Mouse (Mus musculus) induced T-regulatory cell, adult 2 months (primary cell): ENCODE measurements around the gene Sdc4.
A peak's percentile ranks its signal among the peaks of the same experiment; 100 is the strongest.

Experiments used
- DNase-seq: peaks from one replicate; pipeline ENCODE4 v3.0.0-alpha.2; 2012; ENCODE audit warnings: low read depth

Gene Sdc4

GRCm38 (mm10) chr2:164431676-164432465 is 11.8 kb downstream of the Sdc4 start:
- no peak for DNase-seq

GRCm38 (mm10) chr2:164430697-164431096 is 13.0 kb downstream of the Sdc4 start:
- DNase-seq, result no peak

GRCm38 (mm10) chr2:164429881-164430615 is 13.6 kb downstream of the Sdc4 start:
- DNase-seq, result no peak

GRCm38 (mm10) chr2:164428451-164428850 is 15.2 kb downstream of the Sdc4 start:
- no peak for DNase-seq

- DNase-seq, result no peak
Observed at GRCm38 (mm10) chr2:164426952-164427351, 16.7 kb downstream of the Sdc4 start.

GRCm38 (mm10) chr2:164426121-164426520 is 17.6 kb downstream of the Sdc4 start:
- no peak for DNase-seq

GRCm38 (mm10) chr2:164425401-164425800 is 18.3 kb downstream of the Sdc4 start:
- no peak for DNase-seq

GRCm38 (mm10) chr2:164424406-164424805 is 19.3 kb downstream of the Sdc4 start:
- no peak for DNase-seq

- DNase-seq, result no peak
Observed at GRCm38 (mm10) chr2:164423464-164423863, 20.2 kb downstream of the Sdc4 start.

- no peak for DNase-seq
Observed at GRCm38 (mm10) chr2:164422675-164423393, 20.9 kb downstream of the Sdc4 start.

GRCm38 (mm10) chr2:164421979-164422378 is 21.7 kb downstream of the Sdc4 start:
- no peak for DNase-seq

- no peak for DNase-seq
Observed at GRCm38 (mm10) chr2:164421306-164421705, 22.4 kb downstream of the Sdc4 start.

GRCm38 (mm10) chr2:164419489-164419888 is 24.2 kb downstream of the Sdc4 start:
- no peak for DNase-seq

GRCm38 (mm10) chr2:164418308-164418875 is 25.3 kb downstream of the Sdc4 start:
- no peak for DNase-seq

GRCm38 (mm10) chr2:164417198-164417597 is 26.5 kb downstream of the Sdc4 start:
- peak; percentile 71 for DNase-seq

- DNase-seq, result no peak
Observed at GRCm38 (mm10) chr2:164414581-164414980, 29.1 kb downstream of the Sdc4 start.

GRCm38 (mm10) chr2:164414167-164414566 is 29.5 kb downstream of the Sdc4 start:
- no peak for DNase-seq

- peak; percentile 69 for DNase-seq
Observed at GRCm38 (mm10) chr2:164407708-164408107, 36.0 kb downstream of the Sdc4 start.

GRCm38 (mm10) chr2:164405519-164405918 is 38.2 kb downstream of the Sdc4 start:
- no peak for DNase-seq

GRCm38 (mm10) chr2:164405060-164405459 is 38.6 kb downstream of the Sdc4 start, which contains the start of gene Matn4:
Gene Matn4 (minus strand): TSS chr2:164405160.
- DNase-seq, result no peak

- no peak for DNase-seq
Observed at GRCm38 (mm10) chr2:164404082-164404990, 39.4 kb downstream of the Sdc4 start.
